Mouse (Mus musculus): ENCODE measurements around the gene Fn1. TPM values are rescaled to one million over a fixed set of nuclear protein-coding genes. Genes with fewer than 3 reads are reported as not detected.

Fn1 gene
- polyA plus RNA-seq, 1 experiment = 44.6 TPM

- Histone ChIP-seq H3K27ac (ENCODE audit: insufficient read depth, low read length) (no peak overlapping the region), H3K4me3 (ENCODE audit: insufficient read depth, low read length) (no peak overlapping the region), H3K4me1 (ENCODE audit: control insufficient read depth, insufficient read depth, low read length) (no peaks in the 10 kb centered on the region)
- TF ChIP-seq POLR2A (IDR thresholded peaks at IDR 0.05; ENCODE audit: extremely low read depth, insufficient read depth, low read length) (no peak), CTCF (IDR thresholded peaks at IDR 0.05; ENCODE audit: extremely low read depth, insufficient read depth, low read length) (no peak)
These were observed 27.2 kb upstream of the Fn1 start for GRCm38 (mm10) chr1:71680046-71680672.

GRCm38 (mm10) chr1:71675420-71675819 is 22.4 kb upstream of the Fn1 start:
- no peak for TF ChIP-seq POLR2A (IDR thresholded peaks at IDR 0.05; ENCODE audit: extremely low read depth, insufficient read depth, low read length)
- 0 out of 2 replicates have a peak, but pooled peaks have one; percentile 2 for TF ChIP-seq CTCF (IDR thresholded peaks at IDR 0.05; ENCODE audit: extremely low read depth, insufficient read depth, low read length)
- Histone ChIP-seq H3K4me1 (ENCODE audit: control insufficient read depth, insufficient read depth, low read length) (no peaks in the 10 kb centered on the region), H3K27ac (ENCODE audit: insufficient read depth, low read length) (no peak overlapping the region), H3K4me3 (ENCODE audit: insufficient read depth, low read length) (no peak overlapping the region)

GRCm38 (mm10) chr1:71674274-71674673 is 21.3 kb upstream of the Fn1 start:
- Histone ChIP-seq H3K4me1 (ENCODE audit: control insufficient read depth, insufficient read depth, low read length) (no peaks in the 10 kb centered on the region), H3K4me3 (ENCODE audit: insufficient read depth, low read length) (no peak overlapping the region), H3K27ac (ENCODE audit: insufficient read depth, low read length) (no peak overlapping the region)
- TF ChIP-seq CTCF (IDR thresholded peaks at IDR 0.05; ENCODE audit: extremely low read depth, insufficient read depth, low read length) (no peak), POLR2A (IDR thresholded peaks at IDR 0.05; ENCODE audit: extremely low read depth, insufficient read depth, low read length) (no peak)

GRCm38 (mm10) chr1:71673398-71673910 is 20.5 kb upstream of the Fn1 start:
- Histone ChIP-seq H3K4me1 (ENCODE audit: control insufficient read depth, insufficient read depth, low read length) (no peaks in the 10 kb centered on the region), H3K27ac (ENCODE audit: insufficient read depth, low read length) (no peak overlapping the region), H3K4me3 (ENCODE audit: insufficient read depth, low read length) (no peak overlapping the region)
- TF ChIP-seq POLR2A (IDR thresholded peaks at IDR 0.05; ENCODE audit: extremely low read depth, insufficient read depth, low read length) = no peak

GRCm38 (mm10) chr1:71672346-71672745 is 19.3 kb upstream of the Fn1 start:
- H3K4me1 ChIP-seq (ENCODE audit: control insufficient read depth, insufficient read depth, low read length) = no peaks in the 10 kb centered on the region
- no peak overlapping the region for H3K4me3 ChIP-seq (ENCODE audit: insufficient read depth, low read length)
- no peak overlapping the region for H3K27ac ChIP-seq (ENCODE audit: insufficient read depth, low read length)
- TF ChIP-seq CTCF (IDR thresholded peaks at IDR 0.05; ENCODE audit: extremely low read depth, insufficient read depth, low read length) = no peak

GRCm38 (mm10) chr1:71663242-71663641 is 10.2 kb upstream of the Fn1 start:
- TF ChIP-seq CTCF (IDR thresholded peaks at IDR 0.05; ENCODE audit: extremely low read depth, insufficient read depth, low read length) (no peak), POLR2A (IDR thresholded peaks at IDR 0.05; ENCODE audit: extremely low read depth, insufficient read depth, low read length) (no peak)
- Histone ChIP-seq H3K27ac (ENCODE audit: insufficient read depth, low read length) (no peak overlapping the region), H3K4me1 (ENCODE audit: control insufficient read depth, insufficient read depth, low read length) (no peaks in the 10 kb centered on the region), H3K4me3 (ENCODE audit: insufficient read depth, low read length) (no peak overlapping the region)

GRCm38 (mm10) chr1:71658632-71659031 is 5.6 kb upstream of the Fn1 start:
- H3K27ac ChIP-seq (ENCODE audit: insufficient read depth, low read length) = no peak overlapping the region
- TF ChIP-seq POLR2A (IDR thresholded peaks at IDR 0.05; ENCODE audit: extremely low read depth, insufficient read depth, low read length) (no peak), CTCF (IDR thresholded peaks at IDR 0.05; ENCODE audit: extremely low read depth, insufficient read depth, low read length) (no peak)
- H3K4me3 ChIP-seq (ENCODE audit: insufficient read depth, low read length) = no peak overlapping the region
- H3K4me1 ChIP-seq (ENCODE audit: control insufficient read depth, insufficient read depth, low read length) = no peaks in the 10 kb centered on the region

- H3K27ac ChIP-seq (ENCODE audit: insufficient read depth, low read length) = no peak overlapping the region
- TF ChIP-seq CTCF (IDR thresholded peaks at IDR 0.05; ENCODE audit: extremely low read depth, insufficient read depth, low read length) (no peak), POLR2A (IDR thresholded peaks at IDR 0.05; ENCODE audit: extremely low read depth, insufficient read depth, low read length) (no peak)
- H3K4me3 ChIP-seq (ENCODE audit: insufficient read depth, low read length) = no peak overlapping the region
- H3K4me1 ChIP-seq (ENCODE audit: control insufficient read depth, insufficient read depth, low read length) = no peaks in the 10 kb centered on the region
These were observed 3.3 kb upstream of the Fn1 start for GRCm38 (mm10) chr1:71656309-71656708.

- H3K4me1 ChIP-seq (ENCODE audit: control insufficient read depth, insufficient read depth, low read length) = no peaks in the 10 kb centered on the region
- H3K27ac ChIP-seq (ENCODE audit: insufficient read depth, low read length) = no peak overlapping the region
- no peak for TF ChIP-seq POLR2A (IDR thresholded peaks at IDR 0.05; ENCODE audit: extremely low read depth, insufficient read depth, low read length)
- TF ChIP-seq CTCF (IDR thresholded peaks at IDR 0.05; ENCODE audit: extremely low read depth, insufficient read depth, low read length) = no peak
- no peak overlapping the region; the same call in 1 of the 2 replicates for H3K4me3 ChIP-seq (ENCODE audit: insufficient read depth, low read length)
These were observed 1.2 kb upstream of the Fn1 start for GRCm38 (mm10) chr1:71654221-71654620.

- Histone ChIP-seq H3K4me1 (ENCODE audit: control insufficient read depth, insufficient read depth, low read length) (no peaks in the 10 kb centered on the region), H3K4me3 (ENCODE audit: insufficient read depth, low read length) (peak overlapping the region; percentile 50), H3K27ac (ENCODE audit: insufficient read depth, low read length) (no peak overlapping the region)
- TF ChIP-seq CTCF (IDR thresholded peaks at IDR 0.05; ENCODE audit: extremely low read depth, insufficient read depth, low read length) = no peak
- TF ChIP-seq POLR2A (IDR thresholded peaks at IDR 0.05; ENCODE audit: extremely low read depth, insufficient read depth, low read length) = no peak
These were observed 580 bp upstream of the Fn1 start for GRCm38 (mm10) chr1:71653400-71654159.
